Mouse (Mus musculus) CD4-positive helper T cell, adult 2 months (primary cell): Measurements from ENCODE around the gene Rpp21.
A peak's percentile ranks its signal among the peaks of the same experiment; 100 is the strongest.

Experiments
- DNase-seq: peaks from one replicate; pipeline ENCODE4 v3.0.0-alpha.2; 2012; ENCODE audit warnings: low read depth, missing footprints, low spot score

Rpp21 gene

DNA sequence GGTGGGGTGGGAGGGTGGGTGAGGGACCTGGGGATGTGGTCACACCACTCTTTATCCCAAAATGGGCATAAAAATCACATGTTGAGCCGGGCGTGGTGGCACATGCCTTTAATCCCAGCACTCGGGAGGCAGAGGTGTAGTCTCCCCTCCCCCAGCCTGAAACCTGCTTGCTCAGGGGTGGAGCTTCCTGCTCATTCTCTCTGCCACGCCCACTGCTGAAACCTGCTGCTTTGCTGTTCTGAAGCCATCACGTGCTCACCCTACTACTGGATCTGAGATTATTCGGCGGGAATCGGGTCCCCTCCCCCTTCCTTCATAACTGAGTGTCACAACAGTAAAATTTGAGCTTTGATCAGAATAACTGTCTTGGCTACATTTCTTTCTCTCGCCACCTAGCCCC, 22.6 kb downstream of the Rpp21 start:
- DNase-seq, result peak; percentile 72

DNA sequence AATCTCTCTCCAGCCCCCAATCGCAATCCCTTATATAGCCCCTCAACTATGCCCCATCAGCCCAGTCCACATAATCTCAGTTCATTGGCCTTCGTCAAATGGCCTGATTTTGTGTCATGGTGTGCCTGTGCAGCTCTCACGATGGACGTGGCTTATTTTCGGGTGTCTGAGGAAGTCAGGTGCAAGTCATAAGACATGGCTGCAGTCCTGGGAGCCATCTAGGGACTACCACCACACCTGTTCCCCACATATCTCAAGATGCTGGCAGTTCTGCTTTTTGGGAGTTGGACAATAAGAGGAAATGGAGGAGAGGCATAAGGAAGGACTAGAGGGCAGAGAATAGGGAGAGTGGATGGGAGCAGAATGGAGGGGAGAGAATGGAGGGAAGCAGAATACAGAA, 24.3 kb downstream of the Rpp21 start:
- DNase-seq, result no peak

DNA sequence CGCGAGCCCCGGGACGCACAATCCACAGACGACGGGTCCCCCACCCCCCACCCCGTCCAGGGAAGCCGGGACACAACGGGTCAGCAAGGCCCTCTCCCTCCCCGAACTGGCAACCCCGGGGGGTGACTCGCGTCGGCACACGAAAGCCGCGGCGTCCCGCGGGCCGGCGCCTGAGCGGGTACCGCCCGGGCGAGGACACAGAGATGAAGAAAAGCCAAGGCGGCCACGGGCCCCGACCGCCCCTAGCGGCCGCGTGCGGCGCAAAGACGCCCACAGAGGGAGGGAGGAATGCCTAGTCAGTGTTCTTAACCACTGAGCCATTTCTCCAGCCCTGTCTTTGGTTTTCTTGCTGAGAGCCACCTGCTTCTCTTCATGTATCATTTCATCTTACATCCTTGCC, 26.6 kb downstream of the Rpp21 start:
- DNase-seq, result peak; percentile 97

DNA sequence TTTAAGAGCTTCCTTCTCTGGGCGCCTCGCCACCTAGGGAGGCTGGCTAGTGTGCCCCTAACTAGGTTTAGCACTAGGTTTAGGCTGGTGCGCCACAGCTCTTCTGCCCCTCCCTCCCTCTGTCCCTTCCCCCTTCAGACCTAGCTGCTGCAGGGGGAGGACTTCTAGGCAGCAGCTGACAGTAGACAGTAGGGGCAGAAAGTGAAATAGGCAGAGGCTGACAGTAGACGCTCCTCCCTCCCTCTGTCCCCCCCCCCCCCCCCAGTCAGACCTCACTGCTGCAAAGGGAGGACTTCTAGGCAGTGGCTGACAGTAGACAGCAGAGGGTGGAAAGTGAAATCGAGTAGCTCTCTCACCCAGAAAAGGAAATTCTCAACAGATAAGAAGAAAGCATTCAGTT, 28.8 kb downstream of the Rpp21 start:
- peak; percentile 79 for DNase-seq

DNA sequence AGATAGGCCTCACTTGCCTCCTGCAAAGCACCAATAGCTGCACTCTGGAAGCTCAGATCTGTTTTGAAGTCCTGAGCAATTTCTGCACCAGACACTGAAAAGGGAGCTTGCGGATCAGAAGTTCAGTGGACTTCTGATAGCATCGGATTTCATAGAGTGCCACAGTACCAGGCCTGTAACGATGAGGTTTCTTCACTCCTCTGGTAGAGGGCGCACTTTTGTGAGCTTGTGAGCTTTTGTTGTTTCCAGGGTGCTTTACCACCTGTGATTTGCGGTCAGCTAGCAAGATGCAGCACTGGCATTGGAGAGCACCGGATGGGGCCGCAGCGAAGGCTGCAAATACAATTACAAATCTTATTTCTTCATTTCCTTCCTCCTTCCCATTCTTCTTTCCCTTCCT, 30.9 kb downstream of the Rpp21 start:
- peak; percentile 85 for DNase-seq

DNA sequence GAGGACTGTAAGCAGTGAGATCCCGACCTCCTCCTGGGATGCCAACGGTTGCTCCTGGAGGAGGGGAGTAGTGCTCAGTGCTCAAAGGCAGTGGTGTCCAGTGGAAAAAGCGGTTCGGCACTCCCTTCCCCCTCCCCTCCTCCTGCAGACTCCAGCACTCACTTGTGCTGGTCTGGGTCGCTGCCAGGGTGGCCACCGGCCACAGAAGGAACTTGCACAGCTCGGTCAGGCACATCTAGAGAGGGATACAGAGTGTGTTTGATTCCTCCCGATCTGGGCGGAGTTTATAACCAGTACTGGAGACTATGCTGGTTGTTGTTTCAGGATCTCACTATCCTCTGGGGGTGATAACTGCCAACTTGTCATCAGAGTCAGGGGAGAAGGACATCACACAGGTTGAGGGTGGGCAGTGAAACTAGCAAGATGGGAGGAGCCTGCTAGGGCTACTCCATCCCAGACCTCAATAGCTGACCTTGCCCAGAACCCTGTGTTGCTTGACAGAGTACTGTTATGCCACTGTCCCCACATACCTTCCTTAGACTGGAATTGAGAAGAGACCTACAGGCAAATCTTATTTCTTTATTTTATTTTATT, 32.5 kb downstream of the Rpp21 start:
- no peak for DNase-seq

DNA sequence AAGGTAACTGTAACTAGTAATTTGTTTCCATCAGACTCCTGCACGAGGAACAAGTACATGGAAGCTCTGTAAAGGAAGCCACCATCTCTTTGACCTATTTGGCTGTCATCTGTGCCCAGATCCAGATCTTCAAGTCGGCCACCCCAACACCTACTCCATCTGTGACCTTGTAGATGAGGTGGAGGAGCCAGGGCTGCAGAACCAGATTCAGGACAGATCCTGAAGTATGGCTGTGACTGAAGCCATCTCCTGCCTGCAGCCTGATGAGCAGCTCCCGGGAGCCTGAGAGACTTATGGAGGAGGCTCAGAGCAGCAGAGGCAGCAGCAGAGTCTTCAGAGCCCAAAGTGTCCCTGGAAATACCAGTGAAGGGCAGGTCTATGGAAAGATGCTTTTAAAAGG, 33.4 kb downstream of the Rpp21 start:
- DNase-seq, result no peak

DNA sequence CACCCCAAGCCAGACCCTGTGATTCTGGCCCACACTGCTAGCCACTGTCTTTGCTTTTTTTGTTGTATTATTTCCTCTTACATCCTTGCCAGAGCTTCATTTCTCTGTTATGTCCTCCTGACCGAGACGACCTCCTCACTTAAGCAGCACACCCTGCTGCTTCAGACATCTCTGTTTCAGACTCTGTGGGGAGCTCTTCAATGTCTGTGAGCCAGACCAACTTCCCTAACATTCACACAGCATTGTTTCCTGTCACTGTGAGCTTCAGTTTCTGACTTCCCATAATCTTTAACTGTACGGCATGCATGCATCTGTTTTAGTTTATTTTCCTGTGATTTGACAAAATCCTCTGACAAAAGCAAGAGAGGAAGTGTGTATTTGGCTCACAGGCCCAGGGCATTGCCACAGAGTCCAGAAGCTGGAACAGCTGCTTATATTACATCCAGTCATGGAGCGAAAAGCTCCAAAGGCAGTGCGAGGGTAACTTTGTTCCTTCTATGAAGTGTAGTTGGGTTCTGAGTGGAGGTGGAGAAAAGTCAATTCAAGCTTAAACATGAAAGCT, 39.2 kb downstream of the Rpp21 start:
- DNase-seq, result no peak

DNA sequence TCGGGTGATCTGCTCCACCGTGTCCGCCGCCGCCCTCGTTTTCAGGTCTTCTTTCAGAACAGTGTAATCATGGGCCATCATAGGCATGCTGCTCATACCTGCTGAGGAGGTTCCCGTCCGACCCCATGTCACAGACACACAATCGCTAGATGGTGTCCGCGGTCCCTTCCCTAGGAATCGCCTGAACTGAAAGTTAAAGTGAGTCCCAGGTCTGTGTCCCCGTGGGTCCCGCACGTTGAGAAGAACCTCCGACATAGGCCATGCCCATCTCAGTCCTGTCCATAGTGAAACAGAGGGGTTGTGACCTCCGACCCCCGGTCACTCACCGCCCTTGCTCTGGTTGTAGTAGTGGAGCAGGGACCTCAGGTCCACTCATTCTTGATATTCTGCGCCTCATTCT, 42.3 kb downstream of the Rpp21 start:
- DNase-seq, result no peak

DNA sequence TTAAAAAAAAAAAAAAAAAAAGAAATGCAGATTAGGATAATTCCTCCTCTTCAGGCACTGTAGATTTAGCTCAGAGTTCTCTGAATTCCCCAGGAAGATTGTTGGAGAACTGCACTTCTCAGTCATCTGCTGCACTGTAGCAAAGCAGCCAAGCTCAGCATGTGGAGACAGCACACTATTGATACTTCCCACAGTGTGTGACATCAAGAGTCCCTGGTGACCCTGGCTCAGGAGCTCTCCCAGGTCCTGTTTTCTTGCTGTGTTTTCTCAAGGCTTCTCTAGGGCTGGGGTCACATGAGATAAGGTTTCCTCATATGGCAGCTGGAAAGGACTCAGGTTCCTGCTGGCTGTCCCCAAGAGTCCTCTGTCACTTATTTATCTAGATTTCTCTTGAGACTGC, 51.0 kb downstream of the Rpp21 start:
- DNase-seq, result no peak

DNA sequence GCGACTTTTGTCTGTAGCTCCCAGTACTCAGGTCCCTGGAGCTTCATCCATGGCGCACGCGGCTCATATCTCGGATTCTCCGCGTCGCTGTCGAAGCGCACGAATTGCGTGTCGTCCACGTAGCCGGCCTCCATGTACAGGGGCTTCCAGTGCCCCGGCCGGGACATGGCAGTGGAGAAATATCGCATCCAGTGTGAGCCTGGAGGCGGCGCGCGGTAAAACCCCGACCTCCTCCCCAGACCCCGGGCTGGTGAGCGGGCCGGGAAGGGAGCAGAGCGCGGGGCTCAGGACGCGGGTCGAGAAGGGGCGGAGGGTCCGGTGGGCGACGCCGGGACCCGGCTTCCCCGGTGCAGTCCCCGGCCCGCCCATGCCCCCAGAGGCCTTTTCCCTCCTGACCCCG, 52.0 kb downstream of the Rpp21 start:
- DNase-seq, result no peak
